Mouse (Mus musculus) testis, postnatal 14 days (tissue): ENCODE results near the gene N4bp2.
"Not testable (repeated sequence)": the region's sequence is repeated elsewhere in the genome, so short reads cannot be mapped to it uniquely, and the experiment has no call there.

Source experiments
- DNase-seq: peaks from one replicate; pipeline ENCODE4 v3.0.0; 2021; ENCODE audit warnings: low spot score

The N4bp2 gene

GRCm38 (mm10) chr5:65764786-65765634 lies 1.7 kb downstream of the N4bp2 start:
- peak; percentile 93 for DNase-seq

GRCm38 (mm10) chr5:65765635-65765911 lies 2.3 kb downstream of the N4bp2 start:
- DNase-seq = no peak

DNA sequence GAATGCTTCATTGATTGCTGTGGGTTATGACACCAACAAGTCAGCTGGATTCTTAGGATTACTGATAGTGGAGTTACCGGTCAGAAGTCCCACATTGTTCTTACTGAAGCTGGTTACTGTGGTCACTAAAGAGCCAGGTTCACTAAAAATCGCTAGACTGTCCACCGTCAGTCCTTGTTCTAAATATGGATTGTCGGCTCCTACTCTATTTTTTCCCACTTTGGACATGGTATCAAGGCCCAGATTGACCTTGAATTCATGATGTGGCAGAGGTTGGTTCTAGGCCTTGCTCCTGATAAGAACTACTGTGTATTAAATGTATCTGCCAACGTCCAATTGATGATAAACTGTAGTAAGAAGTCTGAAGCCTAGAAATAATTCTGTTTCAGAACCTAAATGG lies 4.7 kb downstream of the N4bp2 start:
- DNase-seq = no peak

DNA sequence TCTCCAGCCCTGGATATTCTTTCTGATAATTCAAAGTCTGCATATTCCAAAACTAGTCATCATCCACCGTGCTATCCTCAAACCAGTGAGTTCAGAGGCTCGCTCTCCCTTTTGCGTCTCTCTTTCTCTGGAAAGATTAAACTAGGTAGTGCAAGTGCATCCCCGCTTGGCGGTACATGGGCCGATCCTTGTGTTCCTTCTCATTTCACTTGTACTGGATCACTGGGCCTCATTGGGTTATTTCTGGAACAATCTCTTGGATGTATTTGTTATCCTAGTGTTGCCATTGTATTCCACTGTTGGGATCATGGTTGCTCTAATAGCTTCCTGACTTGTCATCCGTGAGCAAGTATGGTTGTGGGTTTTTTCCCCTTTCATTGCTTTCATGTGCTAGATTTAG lies 6.7 kb downstream of the N4bp2 start:
- no peak for DNase-seq

- no peak for DNase-seq
Observed at GRCm38 (mm10) chr5:65770493-65770892, 7.2 kb downstream of the N4bp2 start.

DNA sequence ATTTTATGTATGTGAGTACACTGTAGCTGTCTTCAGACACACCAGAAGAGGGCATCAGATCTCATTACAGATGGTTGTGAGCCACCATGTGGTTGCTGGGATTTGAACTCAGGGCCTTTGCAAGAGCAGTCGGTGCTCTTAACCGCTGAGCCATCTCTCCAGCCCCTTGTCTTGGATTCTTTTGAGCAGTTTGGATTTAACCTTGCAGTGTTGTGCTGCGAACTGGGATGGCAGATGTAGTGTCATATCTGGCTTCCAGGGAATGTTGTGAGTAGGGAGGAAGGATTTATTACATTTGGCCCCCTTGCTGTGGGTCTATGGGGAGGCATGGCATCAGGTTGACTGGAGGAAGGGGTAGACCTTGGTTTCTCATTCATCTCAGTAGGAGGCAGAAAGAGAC lies 10.6 kb downstream of the N4bp2 start:
- DNase-seq = not testable (repeated sequence)

DNA sequence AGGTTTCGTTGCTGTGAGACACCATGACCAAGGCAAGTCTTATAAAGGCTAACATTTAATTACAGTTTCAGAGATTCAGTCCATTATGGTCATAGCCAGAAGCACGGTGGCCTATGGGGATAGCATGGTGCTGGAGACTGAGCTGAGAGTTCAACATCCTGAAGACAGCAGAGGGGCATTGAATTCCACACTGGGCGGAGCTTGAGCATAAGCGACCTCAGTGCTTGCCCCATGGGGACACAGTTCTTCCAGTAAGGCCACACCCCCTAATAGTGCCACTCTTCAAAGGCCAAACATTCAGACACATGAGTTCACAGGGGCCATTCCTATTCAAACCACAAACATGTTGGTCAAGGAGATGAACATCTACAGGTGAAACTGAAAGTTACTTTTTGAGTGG lies 12.8 kb downstream of the N4bp2 start:
- DNase-seq = no peak

- no peak for DNase-seq
Observed at GRCm38 (mm10) chr5:65776907-65777306, 13.6 kb downstream of the N4bp2 start.

DNA sequence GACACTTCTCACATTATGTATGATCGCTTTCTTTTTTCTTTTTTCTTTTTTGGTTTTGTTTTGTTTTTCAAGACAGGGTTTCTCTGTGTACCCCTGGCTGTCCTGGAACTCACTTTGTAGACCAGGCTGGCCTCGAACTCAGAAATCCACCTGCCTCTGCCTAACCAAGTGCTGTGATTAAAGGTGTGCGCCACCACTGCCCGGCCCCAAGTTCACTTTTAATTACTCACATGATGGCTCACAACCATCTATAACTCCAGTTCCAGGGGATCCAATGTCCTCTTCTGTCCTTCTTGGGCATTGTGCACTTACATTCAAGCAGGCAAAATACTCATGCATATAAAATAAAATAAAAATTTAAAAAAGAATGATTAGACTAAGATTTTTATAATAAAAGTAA lies 15.7 kb downstream of the N4bp2 start:
- not testable (repeated sequence) for DNase-seq

DNA sequence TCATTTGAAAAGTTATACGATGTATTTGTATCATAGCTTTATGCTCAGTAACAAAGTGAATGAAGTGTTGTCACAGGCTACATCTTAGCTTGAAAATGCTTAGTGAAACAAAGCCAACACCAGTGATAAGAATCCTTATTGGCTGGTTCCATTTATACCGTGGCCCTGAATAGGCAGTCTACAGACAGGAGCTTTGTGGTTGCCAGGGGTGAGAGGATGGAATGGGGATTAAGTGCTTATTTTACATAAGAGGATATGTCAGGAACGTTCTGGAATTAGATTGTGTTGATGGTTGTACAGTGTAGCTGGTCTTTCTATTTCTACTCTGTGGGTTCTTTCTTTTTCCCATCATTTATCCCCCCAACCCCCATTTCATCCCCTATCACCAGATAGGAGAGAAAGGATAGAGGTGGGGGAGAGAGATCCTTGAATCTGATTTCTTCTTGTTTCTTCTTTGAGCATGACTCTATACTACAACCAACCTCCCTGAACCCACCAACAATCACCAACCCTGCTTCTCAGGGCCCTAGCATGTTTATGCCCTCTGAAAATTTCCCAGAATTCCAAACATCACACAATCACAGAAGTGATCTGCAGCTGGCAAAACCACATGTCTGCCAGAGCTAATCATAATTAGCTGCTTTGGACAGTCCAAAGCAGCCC lies 16.2 kb downstream of the N4bp2 start:
- DNase-seq = no peak

GRCm38 (mm10) chr5:65781147-65781715 lies 17.9 kb downstream of the N4bp2 start:
- no peak for DNase-seq

GRCm38 (mm10) chr5:65781769-65782715 lies 18.7 kb downstream of the N4bp2 start:
- no peak for DNase-seq

- DNase-seq = no peak
Observed at GRCm38 (mm10) chr5:65790604-65791225, 27.4 kb downstream of the N4bp2 start.

DNA sequence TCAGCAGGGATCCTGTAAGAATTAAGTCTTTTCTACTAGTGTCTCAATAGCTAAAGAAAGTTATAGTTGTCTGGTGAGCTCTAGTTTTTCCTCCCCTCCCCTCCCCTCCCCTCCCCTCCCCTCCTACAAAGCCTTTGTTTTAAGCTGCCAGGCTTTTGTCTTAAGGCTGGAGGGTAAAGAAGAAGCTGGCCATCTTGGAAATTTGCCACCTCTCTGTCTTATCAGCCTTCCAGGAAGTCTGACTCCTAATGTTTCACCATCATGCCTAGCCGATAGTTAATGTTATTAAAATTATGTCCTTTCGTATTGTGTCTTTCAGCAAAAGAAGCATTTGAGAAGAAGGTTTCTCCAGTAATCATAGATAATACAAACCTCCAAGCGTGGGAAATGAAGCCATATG lies 30.9 kb downstream of the N4bp2 start:
- DNase-seq = no peak

DNA sequence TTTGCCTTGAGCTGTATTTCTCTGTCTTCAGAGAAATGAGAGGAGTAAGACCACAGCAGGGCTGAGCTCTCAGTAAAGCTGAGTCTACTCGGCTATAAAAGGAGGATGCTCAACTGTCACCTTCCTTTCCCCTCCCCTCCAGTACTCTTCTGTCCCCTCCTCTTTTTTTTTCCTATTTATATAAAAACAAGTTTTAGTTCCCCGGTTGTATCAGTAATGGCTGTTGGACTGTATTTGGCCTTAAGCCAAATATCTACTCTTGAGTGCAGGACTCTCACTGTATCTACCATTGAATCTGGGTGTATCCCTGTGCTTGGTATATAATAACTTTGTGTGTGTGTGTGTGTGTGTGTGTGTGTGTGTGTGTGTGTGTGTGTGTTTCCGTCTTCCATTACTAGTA lies 31.4 kb downstream of the N4bp2 start:
- no peak for DNase-seq

- DNase-seq = no peak
Observed at GRCm38 (mm10) chr5:65795293-65795993, 32.1 kb downstream of the N4bp2 start.

DNA sequence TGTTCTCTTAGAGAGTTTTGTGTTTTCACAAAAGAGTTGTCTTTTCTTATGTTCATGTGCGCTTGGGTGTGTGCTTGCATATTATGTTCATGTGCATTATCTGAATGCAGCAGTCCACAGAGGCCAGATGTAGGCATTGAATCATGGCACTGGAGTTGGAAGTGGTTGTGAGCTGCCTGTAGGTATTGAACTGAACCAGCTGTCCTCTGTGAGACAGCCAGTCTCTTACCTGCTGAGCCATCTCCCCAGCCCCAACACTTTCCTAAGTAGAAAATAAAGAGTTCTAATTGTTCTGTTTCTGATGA lies 32.6 kb downstream of the N4bp2 start:
- DNase-seq = no peak

DNA sequence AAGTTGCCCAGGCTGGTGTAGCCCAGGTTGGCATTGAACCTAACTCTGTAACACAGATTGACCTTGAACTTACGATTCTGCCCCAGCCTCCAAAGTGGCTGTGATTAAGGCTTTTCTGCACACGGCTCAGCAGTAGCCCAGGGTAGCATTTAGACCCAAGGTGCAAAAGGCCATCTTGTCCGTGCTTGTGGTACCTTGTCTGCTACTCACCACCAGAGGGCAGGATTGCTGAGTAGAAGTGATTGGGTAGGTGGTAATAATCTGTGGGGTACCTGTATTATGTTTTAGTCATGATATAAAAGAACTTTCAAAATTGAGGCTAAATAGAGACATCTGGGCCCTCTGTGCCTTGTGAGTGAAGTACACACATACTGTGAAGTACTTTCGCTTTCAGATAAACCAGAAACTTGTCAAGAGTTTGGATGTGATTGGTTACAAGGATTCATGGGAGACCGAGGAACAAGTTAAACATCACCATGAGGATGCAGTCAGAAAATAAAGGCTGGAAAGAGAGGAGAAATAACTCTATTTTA lies 60.3 kb downstream of the N4bp2 start:
- no peak for DNase-seq

DNA sequence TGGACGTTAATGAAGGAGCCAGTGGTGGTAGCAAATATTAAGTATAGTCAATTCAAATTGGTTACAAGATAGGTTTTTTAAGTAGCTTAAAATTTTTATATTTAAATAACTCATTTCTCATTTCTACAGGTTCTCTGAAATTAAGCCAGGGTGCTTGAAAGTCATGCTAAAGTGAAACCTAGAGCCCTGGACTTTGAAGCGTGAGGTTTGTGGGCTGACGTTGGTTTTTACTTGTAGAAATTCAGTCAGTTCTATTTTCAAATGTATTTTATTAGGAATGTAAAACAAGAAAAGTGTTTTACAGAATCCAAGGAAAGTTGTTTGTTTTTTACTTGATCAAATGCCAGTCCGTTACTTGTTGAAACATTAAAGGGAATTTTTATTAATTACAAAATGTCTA lies 63.2 kb downstream of the N4bp2 start:
- no peak for DNase-seq

DNA sequence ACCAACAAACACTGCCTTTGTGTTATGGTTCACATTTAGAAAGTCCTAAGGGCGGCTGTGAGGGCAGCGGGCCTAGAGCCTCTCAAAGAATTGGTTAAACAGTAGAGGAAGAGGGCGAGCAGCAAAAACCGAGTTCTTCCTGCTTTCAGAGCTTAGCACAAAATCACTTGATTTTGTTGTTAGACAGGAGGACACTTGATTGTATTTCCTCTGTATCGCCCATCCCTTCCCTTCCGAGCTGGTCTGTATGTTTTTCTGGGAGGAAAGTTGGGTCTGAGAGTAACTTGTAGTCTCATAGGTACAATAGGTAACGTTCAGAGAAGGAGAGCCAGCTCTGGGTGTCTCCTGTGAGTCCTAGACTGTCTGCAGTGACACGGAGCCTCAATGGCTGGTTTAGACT lies 63.8 kb downstream of the N4bp2 start:
- no peak for DNase-seq

DNA sequence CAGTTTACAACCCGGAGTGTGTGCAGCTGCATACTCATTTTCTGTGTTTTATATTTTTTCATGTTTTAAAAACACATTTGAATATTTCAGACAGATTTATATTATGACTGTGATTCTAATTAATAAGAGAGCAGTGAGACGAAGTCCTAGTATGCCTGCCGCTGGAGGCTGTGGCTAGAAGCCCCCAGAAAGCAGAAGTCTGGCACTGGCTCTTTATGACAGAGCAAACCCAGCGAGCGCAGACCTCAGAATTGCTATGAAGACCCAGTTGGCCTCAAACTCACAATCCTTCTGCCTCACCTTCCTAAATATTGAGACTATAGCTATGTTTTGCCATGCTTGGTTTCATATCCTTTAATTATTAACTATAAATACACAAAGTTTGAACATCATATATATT lies 64.9 kb downstream of the N4bp2 start:
- no peak for DNase-seq
